Mouse (Mus musculus) T-cell, adult 2 months (primary cell): ENCODE measurements at regions not wholly inside any gene's neighbourhood (a gene's known extent, or its start where the extent isn't known, plus 50 kb on each side); places are given as distances from the start of the nearest gene placed in this dataset.

Source experiments
- DNase-seq: peaks from one replicate; pipeline ENCODE4 v3.0.0; 2022; ENCODE audit warnings: low spot score

DNA sequence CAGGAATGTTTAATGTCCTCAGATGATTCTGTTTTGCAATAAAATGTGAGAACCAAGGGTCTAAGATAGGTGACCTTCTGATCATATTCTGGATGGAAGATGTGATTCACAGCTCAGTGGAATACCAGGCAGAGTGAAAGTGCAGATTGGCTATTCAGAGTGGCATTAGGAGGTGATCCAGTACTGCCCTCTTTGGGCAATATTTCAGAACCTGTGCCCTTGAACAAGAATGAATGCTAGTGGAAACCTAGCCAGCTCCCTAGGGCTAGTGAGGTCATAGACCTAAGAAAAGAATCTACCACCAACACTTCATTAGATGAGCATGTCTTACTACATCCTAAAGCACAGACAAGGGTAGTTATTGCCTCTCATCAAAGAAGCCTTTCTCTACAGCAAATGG, 372.7 kb upstream of the Trib2 start:
- no peak for DNase-seq

DNA sequence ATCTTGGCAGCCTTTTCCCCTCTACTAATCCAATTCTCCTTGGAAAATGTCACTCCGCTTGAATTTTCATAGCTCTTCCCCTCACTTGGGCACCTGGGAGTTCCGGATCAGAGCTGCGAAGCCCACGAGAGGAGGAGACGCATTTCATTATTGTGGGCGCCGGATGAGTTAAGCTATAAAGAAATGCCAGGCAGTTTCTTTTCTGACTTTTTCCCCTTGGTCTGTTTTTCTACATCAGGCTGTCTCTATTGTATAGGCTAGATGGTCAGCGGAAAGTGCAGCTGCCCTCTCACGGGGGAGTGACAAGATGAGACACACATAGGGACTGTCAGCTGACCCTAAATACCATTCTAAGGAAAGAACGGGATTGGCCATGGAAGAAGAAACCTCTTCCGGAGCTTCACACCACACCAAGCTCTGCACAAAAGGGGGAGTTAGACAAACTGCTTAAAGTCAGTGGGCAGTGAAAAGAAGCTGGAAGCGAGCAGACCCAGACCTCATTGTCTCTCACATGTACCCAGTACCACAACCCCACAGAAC, 369.3 kb upstream of the Trib2 start:
- peak; percentile 19 for DNase-seq

DNA sequence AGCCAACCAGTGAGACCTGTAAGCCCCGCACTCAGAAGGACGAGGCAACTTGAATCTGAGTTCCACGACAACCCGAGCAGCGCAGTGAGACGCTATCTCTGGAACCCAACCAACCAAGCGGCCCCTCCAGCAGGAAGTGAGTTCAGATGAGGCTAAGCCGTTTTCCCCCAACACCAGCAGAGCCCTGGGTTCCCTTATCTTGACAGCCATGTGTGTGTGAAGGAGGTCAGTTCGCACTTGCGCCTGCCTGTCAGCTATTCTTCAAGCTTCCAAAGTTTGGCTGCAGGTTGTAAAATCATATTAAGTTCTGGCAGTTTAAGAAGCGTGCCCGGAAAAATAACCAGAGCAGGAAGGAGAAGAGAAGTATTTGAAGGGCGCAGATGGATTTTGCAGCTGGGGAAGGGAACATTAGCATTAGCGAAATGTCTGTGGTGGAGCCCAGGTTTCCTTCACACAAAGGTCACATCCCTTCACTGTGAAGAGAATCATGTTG, 368.8 kb upstream of the Trib2 start:
- peak; percentile 52 for DNase-seq

DNA sequence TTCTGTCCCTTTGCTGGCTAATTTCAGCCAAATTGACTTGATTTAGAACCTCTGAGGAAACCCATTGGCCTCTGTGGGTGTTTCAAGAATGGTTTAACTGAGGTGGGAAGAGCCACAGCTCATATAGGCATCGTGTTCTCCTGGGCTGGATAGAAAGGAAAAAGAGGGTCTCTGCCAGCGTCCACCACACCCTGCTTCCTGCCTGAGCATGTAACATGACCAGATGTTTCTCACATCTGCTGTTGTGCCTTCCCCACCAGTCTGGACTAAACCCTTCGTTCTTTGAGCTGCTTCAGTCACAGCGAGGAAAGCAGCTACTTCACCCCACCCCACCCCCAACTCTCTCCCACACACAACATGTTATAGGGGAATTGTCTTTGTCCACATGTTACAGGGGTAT, 366.3 kb upstream of the Trib2 start:
- no peak for DNase-seq

DNA sequence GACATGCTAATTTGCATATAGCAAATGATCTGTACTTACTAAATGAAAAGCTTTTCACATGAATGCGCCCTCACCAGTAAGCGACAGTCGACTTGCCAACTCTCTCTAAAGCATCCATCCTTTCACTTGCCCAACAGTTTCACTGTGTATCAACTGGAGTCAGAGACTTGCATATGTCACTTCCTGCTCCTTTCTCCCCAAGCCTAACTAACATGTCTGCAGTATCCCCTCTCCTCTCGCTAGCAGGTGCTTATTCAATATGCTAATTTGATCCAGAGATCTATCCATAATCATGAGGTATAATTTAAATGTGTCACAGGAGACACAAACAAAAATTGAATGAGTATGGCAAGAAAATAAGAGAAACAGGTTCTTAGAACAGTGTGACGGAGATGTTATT, 364.9 kb upstream of the Trib2 start:
- no peak for DNase-seq

DNA sequence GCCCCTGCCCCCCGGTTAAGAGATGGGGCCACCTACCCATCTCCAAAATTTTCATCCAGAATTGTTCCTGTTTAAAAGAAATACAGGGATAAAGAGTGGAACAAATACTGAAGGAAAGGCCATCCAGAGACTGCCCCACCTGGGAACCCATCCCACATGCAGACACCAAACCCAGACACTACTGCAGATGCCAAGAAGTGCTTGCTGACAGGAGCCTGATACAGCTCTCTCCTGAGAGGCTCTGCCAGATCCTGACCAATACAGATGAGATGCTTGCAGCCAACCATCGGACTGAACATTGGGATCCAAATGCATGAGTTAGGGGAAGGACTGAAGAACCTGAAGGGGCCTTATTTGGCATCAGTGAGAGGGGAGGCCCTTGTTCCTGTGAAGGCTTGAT, 363.2 kb upstream of the Trib2 start:
- no peak for DNase-seq

DNA sequence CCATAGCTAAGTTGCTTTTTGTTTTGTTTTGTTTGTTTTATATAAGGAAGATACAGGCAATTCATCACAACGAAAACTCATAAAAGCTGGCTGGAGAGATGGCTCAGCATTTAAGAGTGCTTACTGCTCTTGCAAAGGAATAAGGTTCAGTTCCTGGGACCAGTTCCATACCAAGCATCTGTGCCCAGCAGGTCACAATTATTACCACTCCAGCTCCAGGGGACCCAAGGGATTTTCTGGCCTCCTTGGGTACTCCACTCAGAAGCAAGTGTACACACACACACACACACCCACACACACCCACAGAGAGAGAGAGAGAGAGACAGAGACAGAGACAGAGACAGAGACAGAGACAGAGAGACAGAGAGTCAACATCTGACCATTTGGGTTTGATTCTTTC, 359.6 kb upstream of the Trib2 start:
- no peak for DNase-seq

DNA sequence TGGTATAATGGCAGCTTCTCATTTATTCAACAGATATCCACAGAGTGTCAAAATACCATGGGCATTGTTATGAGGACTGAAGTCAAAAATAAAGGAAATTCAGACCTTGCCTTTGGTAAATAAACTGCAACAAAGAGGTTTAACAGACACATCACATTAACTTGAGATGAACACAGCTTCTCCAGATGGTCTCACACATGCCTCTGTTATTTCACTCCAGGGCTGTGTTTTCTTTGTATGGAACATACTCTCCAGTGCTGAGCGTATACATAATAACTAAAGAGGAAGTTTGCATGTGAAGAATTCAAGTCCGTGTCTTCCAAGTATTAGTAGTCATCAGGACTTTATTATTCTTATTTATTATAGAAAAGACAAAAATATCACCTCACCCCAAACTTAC, 355.5 kb upstream of the Trib2 start:
- DNase-seq: no peak

DNA sequence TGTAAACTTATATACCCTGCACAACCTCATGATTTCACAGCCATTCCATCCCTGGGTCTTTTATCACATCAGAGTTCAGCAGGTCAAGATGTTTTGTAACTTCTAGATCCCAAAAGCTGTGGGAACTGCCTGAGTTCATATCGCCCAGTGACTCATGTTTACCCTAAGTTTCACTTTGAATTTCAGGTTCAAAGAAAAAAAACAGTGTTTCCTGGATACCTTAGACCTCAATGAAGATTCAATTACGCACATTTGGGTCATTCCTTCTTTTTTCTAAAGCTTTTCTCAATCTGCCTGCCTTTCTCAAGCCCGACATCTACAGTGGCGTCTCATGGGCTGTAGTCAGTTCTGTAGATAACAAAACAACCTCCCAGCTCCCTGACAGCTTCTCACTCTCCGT, 354.9 kb upstream of the Trib2 start:
- DNase-seq: peak; percentile 72

DNA sequence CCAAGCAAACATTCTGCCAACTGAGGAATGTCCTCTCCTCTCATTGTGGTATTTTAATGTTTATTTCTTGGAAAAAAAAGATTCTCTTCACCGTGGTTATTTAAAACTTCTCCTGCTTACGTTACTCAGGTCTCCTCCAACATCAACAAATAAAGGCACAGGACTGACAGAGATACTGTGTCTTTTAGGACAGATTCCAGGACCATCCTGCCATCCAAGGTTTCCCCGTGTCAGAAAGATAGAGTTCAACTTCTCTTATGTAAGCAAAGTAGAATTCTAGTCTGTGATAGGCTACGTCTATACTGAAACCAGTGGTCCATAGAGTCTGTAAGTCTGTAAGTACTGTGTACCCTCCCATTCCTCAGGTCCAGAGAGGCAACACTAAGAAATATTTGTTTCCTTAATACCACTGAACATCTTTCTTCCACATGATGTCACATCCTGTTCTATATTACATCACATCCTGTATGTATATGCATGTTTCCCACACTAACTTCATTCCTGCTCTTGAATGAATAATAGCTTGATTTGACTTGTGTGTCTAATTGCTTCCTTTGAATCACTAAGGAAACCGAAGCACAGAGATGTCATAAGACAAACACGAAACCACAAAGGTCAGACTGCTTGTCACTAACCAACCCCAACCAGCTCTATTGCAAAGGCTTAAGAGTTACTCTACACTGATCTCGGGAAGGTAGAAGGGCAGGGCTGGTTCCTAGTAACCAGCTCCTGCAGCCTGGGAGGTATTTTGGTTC, 353.2 kb upstream of the Trib2 start:
- DNase-seq: peak; percentile 81

DNA sequence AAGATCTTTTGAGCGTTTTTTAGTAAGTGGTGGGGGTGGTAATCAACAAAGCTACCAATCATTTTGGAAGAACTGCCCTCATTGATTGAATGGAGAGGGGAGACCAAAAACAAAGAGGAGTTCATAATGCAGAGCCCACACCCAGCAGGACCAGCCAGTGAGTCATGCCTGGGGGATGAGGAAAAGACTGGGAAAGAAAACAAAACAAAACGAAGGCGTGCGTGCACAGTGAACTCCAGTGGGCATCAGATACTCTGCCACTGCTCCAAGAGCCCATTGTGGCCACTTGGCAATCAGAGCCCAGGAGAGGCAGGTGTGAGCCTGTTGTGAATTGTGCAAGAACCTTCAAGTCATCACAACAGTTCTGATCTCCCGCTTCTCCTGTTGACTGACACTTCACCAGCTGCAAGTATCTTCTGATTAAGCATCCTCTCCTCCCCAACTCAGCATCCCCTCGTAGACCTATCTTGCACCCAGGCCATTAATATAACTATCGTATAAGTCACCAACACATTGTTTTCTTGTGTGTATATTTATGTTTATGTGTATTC, 351.1 kb upstream of the Trib2 start:
- no peak for DNase-seq

DNA sequence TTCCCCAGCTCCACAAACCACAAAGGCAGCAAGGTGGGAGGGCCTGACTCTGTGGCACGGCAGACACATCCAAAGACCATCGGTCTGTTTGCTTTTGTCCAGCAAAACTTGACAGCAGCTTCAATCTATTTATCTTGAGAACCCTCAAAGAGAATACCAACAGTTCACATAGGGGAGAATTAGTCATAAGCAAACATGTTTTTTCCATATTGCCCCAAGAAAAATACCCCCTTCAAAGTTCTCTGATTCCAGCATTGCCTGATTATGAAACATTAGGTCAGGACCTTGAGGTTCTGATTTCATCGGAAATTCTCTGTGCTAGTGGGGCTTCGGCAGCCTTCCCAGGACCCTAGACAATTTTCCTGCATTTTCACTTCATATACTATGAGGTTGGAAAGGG, 348.4 kb upstream of the Trib2 start:
- DNase-seq: no peak

DNA sequence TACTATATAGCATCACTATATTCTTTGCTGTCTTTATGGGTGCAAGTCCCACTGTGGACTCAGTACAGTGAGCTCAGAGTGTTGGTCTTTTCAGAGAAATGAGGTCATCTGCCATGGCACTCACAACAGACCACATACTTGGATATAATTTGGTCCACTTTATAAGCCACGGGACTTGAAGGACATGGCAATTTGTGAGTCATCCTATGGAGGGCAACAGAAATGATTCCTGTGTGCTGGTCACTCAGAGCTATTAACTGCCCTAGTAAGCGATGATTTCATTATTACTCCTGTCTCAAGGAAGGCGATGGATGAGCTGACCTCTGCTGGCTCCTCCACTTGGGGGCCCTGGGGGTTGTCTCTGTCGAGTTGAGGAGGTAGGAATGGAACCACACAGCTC, 345.2 kb upstream of the Trib2 start:
- DNase-seq: no peak

DNA sequence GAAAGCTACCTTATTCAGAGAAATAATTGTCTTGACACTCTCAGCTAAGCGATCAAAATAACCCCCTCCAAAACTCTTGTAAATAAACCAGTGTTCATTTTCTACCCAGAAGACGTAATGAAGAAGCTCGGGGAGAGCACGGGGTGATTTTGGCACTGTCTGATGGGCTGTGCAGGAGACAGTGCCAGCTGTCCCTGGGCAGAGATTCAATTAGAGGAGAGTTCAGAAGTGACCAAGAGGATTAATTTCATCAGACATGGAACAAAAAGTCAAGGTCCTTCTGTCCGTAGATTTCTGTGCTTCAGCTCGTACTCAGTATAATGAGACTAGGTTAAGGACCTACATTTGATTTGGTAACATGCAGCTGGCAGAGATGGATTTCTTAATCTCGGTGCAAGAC, 341.2 kb upstream of the Trib2 start:
- no peak for DNase-seq

DNA sequence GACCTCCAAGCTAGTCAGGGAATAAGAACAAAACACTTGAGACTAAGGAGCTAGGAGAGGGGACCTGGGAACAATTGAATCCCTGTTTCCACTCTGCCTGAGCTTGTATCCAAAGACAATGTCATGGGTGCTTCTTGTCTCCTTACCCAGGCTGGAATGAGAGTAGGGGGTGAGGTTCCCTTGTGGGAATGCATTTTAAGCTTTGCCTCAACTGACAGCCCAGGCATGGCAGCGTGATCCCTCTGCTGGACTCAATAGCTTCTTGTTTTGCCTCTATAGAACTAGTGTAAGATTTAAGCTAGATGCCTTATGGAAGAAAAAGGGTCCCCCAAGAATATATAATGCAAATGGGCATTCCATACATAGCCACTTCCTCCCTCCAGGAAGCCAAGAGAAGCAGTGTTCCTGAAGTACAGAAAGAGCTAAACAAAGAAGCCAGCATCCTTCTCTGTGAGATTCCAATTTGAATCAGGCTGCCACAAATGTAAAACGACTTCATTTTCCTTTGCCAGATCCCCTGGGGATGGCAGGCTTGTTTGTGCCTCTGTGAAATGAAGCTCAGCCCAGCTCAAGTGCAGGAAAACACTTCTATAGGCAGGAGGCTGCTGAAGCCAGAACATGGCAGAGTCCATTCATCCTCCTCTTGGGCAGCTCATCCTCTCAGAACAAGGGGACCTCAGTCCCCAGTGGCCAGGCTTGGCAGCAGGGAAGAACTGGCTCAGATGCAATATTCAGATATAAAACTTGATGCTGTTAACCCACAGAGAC, 339.3 kb upstream of the Trib2 start:
- no peak for DNase-seq

DNA sequence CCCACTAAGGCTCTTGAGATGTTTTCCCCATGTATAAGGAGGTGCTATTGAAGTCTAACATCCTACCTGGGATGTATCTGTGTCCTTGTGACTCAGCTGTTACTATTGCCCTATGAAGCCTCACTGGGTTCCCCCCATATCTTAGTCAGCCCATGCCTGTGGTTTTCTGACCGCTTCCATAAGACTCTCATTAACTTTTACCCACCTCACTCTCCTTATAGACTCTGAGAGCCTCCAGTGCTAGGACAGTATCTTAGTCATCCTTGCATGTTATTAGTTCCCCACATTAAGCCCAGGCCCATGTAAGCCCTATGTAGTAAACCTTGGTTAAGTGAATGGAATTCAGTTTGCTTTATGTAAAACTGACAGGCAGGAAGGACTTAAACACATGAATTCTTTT, 337.5 kb upstream of the Trib2 start:
- DNase-seq: no peak

DNA sequence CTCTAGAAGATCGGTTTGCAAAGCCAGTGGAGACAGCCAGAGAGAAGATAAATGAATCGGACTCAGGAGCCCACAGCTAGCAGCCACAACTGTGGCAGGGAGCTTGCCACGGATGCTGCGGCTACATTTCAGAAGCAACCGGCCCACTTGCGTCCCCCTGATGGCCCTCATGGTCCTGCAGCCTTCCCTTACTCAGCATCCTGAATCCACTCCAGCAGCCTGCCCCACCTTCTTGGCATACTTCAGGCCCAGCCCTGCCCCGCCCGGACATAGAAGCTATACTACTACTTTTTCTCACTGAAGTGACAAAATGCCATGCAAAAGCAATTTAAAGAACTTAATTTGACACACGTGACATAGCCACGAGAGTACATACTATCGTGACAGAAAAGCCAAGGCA, 335.4 kb upstream of the Trib2 start:
- DNase-seq: no peak

DNA sequence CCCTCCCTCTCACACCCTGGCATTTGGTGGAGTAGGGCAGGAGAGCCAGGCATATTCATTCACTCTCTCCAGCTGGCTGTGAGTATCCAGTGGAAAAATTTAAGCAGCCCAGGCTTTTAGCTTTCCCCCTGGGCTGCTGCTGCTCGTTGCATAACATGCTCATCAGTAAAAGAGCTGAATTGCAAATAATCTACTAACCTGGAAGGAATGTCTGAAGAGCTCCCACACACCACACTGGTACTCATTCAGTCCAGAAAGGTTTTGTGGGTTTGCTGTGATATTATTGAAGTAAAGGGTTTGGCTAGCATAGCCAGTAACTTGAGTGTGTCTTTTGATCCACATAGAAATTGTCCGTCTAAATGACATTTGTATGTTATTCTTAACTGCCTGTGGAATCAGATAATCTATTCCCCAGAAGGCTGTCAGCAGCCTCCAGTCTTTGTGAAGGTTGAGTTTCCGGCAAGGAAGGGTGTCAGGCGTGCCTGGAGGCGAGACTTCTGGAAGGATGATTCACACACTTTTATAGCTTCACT, 334.5 kb upstream of the Trib2 start:
- DNase-seq: no peak

DNA sequence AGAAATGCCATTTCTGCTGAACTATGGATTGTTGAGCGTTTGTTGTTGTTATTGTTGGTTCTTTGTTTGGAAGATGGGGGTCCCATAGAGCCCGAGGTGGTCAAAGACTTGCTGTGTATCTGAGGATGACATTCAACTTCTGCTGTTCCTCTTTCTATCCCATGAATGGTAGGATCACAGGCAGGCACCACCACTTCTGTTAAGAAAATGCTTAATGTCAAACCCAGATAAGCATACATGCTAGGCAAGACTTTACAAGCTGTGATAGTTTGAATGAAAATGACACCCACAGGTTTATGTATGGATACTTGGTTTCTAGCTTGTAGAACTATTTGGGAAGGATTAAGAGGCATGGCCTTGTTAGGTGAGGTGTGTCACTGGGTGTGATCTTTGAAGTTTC, 330.2 kb upstream of the Trib2 start:
- no peak for DNase-seq

DNA sequence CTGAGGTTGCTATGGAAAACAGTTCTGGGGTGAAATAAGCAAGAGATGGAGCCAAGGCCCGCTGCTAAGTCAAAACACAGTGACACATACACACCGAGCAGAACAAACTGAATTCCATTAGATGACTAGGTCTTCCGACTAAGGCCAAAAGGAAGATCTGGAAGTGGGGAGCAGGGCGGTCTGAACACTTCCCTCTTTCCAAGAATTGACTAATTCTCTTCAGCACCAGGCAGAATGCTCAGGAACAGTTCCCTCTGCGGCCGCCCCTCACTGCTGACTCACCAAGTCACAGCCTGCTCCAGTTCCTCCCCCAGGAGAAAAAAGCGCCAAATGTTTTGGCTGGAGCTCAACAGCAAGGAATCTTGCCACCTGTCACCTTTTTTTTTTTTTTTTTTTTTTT, 328.9 kb upstream of the Trib2 start:
- no peak for DNase-seq

DNA sequence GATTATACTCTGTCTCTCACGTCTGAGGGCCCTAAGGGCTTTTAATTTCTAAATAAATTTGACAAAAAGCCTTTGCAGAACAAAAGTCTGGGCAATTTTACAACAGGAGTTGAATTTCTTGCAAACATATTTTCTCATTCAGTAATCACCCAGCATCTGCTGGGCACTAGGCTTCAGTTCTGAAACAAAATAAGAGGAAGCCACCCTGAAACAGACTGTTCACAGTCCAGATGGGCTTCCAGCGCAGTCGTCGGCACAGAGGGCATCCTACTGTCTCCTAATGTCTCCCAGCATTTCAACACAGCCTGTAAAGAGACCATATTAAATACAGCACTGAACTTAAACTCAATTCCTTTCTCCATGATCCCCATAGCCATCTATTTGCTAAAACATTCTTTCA, 324.5 kb upstream of the Trib2 start:
- DNase-seq: no peak

DNA sequence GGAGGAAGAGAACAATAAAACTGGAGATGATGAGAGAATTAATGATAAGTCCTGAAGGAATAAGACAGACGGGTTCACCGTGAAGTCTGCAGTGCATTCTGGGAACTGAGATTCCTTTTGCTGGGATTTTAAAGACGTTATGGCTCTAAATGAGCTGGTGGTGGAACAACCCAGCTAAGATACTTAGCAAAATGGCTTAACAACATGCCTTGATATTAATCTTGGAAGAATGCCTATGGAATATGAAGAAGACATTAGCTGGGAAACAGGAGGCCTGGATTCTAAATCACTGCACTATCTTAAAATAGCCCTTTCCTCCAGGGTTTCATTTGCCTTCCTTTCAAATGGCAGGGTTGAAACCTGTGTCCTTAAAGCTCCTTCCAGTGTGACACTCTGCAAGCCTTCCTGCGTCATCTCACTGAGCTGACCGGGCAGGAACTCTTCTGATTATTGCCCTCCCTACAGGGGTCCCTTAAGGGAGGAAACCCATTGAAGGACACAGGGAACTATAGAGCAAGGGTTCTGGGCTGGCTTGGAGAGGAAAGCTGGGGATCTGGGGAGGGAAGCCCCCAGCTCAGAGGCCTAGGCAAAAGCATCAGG, 323.9 kb upstream of the Trib2 start:
- DNase-seq: no peak
